Mouse (Mus musculus): Measurements from ENCODE around the gene Cenph. TPM values are rescaled to one million over a fixed set of nuclear protein-coding genes. Genes with fewer than 3 reads are reported as not detected.

The Cenph gene
- polyA plus RNA-seq, 1 experiment from 2014 or later = 65.7 TPM

Other genes with a start within 250 kb of the Cenph start
- gene Ocln, start 223.2 kb downstream of the Cenph start, polyA plus RNA-seq (2016; fragmentation: Nextera tagmentation; extraction: Ambion mirVana) = 6.2 and 6.5 TPM in 2 replicates
- gene Marveld2, start 158.9 kb downstream of the Cenph start, polyA plus RNA-seq (2016; fragmentation: Nextera tagmentation; extraction: Ambion mirVana) = 6.0 and 6.2 TPM in 2 replicates
- gene Ak6, start 124.9 kb downstream of the Cenph start, polyA plus RNA-seq (2016; fragmentation: Nextera tagmentation; extraction: Ambion mirVana) = 365 and 367 TPM in 2 replicates
- gene Rad17, start 124.8 kb downstream of the Cenph start, polyA plus RNA-seq (2016; fragmentation: Nextera tagmentation; extraction: Ambion mirVana) = 23.4 and 23.8 TPM in 2 replicates
- gene Taf9, start 124.3 kb downstream of the Cenph start, polyA plus RNA-seq (2016; fragmentation: Nextera tagmentation; extraction: Ambion mirVana) = 20.0 and 23.1 TPM in 2 replicates
- 3.9 and 4.6 TPM in 2 replicates for gene Ccdc125, start 106.2 kb downstream of the Cenph start, polyA plus RNA-seq (2016; fragmentation: Nextera tagmentation; extraction: Ambion mirVana)
- gene Cdk7, start 45.0 kb downstream of the Cenph start, polyA plus RNA-seq (2016; fragmentation: Nextera tagmentation; extraction: Ambion mirVana) = 114 and 119 TPM in 2 replicates
- 124 and 129 TPM in 2 replicates for gene Mrps36, start 31.2 kb downstream of the Cenph start, polyA plus RNA-seq (2016; fragmentation: Nextera tagmentation; extraction: Ambion mirVana)
- gene Ccnb1, start 10.7 kb upstream of the Cenph start, polyA plus RNA-seq (2016; fragmentation: Nextera tagmentation; extraction: Ambion mirVana) = 411 and 420 TPM in 2 replicates
- 36.4 and 37.7 TPM in 2 replicates for gene Slc30a5, start 57.5 kb upstream of the Cenph start, polyA plus RNA-seq (2016; fragmentation: Nextera tagmentation; extraction: Ambion mirVana)

Data from embryonic facial prominence, embryonic 10.5 days (tissue).